Mouse (Mus musculus): ENCODE results near the gene Ttc17. TPM values are rescaled to one million over a fixed set of nuclear protein-coding genes. Genes with fewer than 3 reads are reported as not detected.
A peak's percentile ranks its signal among the peaks of the same experiment; 100 is the strongest.

Gene Ttc17
- polyA plus RNA-seq, 1 experiment from 2014 or later: 24.6 TPM

- Histone ChIP-seq H3K4me2 (no peak overlapping the region), H3K27ac (replicated peaks) (0 out of 2 replicates have a peak overlapping the region, but pooled peaks have one; percentile 1), H3K27me3 (replicated peaks) (no peaks in the 10 kb centered on the region), H3K4me3 (replicated peaks) (no peak overlapping the region), H3K4me1 (0 out of 2 replicates have a peak, but pooled peaks cover 4% of the 10 kb centered on the region), H3K9me3 (replicated peaks) (no peaks in the 10 kb centered on the region), H3K9ac (replicated peaks) (no peak overlapping the region), H3K36me3 (peaks cover 70% of the 10 kb centered on the region)
- WGBS: 89% methylated on average over 14 of the region's 14 CpGs
- no peak for ATAC-seq (ENCODE audit: low FRiP score)
Measured at GRCm38 (mm10) chr2:94333841-94334741, 72.4 kb downstream of the Ttc17 start.

GRCm38 (mm10) chr2:94333086-94333485 lies 73.4 kb downstream of the Ttc17 start:
- Histone ChIP-seq H3K27ac (replicated peaks) (no peak overlapping the region), H3K9me3 (replicated peaks) (no peaks in the 10 kb centered on the region), H3K4me2 (no peak overlapping the region), H3K4me1 (0 out of 2 replicates have a peak, but pooled peaks cover 4% of the 10 kb centered on the region), H3K27me3 (replicated peaks) (no peaks in the 10 kb centered on the region), H3K4me3 (replicated peaks) (no peak overlapping the region), H3K9ac (replicated peaks) (no peak overlapping the region), H3K36me3 (peaks cover 74% of the 10 kb centered on the region)
- 91% methylated on average over 2 of the region's 2 CpGs for WGBS
- ATAC-seq (ENCODE audit: low FRiP score): no peak

- H3K4me1 ChIP-seq: 0 out of 2 replicates have a peak, but pooled peaks cover 4% of the 10 kb centered on the region
- no peak overlapping the region for H3K9ac ChIP-seq (replicated peaks)
- no peak overlapping the region for H3K4me2 ChIP-seq
- H3K9me3 ChIP-seq (replicated peaks): no peaks in the 10 kb centered on the region
- no peak for ATAC-seq (ENCODE audit: low FRiP score)
- WGBS: 93% methylated on average over 13 of the region's 13 CpGs
- no peak overlapping the region for H3K27ac ChIP-seq (replicated peaks)
- H3K4me3 ChIP-seq (replicated peaks): no peak overlapping the region
- H3K36me3 ChIP-seq: peaks cover 82% of the 10 kb centered on the region
- no peaks in the 10 kb centered on the region for H3K27me3 ChIP-seq (replicated peaks)
Measured at GRCm38 (mm10) chr2:94329336-94329735, 77.2 kb downstream of the Ttc17 start.

GRCm38 (mm10) chr2:94327836-94328235 lies 78.7 kb downstream of the Ttc17 start:
- H3K27ac ChIP-seq (replicated peaks): no peak overlapping the region
- 95% methylated on average over 3 of the region's 3 CpGs for WGBS
- H3K27me3 ChIP-seq (replicated peaks): no peaks in the 10 kb centered on the region
- peaks cover 87% of the 10 kb centered on the region for H3K36me3 ChIP-seq
- H3K9me3 ChIP-seq (replicated peaks): no peaks in the 10 kb centered on the region
- no peak overlapping the region for H3K9ac ChIP-seq (replicated peaks)
- H3K4me2 ChIP-seq: no peak overlapping the region
- no peak for ATAC-seq (ENCODE audit: low FRiP score)
- no peaks in the 10 kb centered on the region for H3K4me1 ChIP-seq
- no peak overlapping the region for H3K4me3 ChIP-seq (replicated peaks)

- 90% methylated on average over 2 of the region's 2 CpGs for WGBS
- H3K9me3 ChIP-seq (replicated peaks): no peaks in the 10 kb centered on the region
- H3K27ac ChIP-seq (replicated peaks): no peak overlapping the region
- peaks cover 70% of the 10 kb centered on the region for H3K36me3 ChIP-seq
- H3K4me3 ChIP-seq (replicated peaks): no peak overlapping the region
- H3K4me1 ChIP-seq: no peaks in the 10 kb centered on the region
- H3K4me2 ChIP-seq: no peak overlapping the region
- H3K9ac ChIP-seq (replicated peaks): no peak overlapping the region
- ATAC-seq (ENCODE audit: low FRiP score): no peak
- no peaks in the 10 kb centered on the region for H3K27me3 ChIP-seq (replicated peaks)
Measured at GRCm38 (mm10) chr2:94319780-94320179, 86.7 kb downstream of the Ttc17 start.

- no peak overlapping the region for H3K27ac ChIP-seq (replicated peaks)
- H3K4me3 ChIP-seq (replicated peaks): no peak overlapping the region
- H3K9ac ChIP-seq (replicated peaks): no peak overlapping the region
- WGBS: 70% methylated on average over 5 of the region's 5 CpGs
- no peaks in the 10 kb centered on the region for H3K9me3 ChIP-seq (replicated peaks)
- no peak overlapping the region for H3K4me2 ChIP-seq
- H3K27me3 ChIP-seq (replicated peaks): no peaks in the 10 kb centered on the region
- H3K4me1 ChIP-seq: no peaks in the 10 kb centered on the region
- no peak for ATAC-seq (ENCODE audit: low FRiP score)
- H3K36me3 ChIP-seq: peaks cover 69% of the 10 kb centered on the region
Measured at GRCm38 (mm10) chr2:94316526-94316925, 90.0 kb downstream of the Ttc17 start.

GRCm38 (mm10) chr2:94303984-94304383 lies 102.5 kb downstream of the Ttc17 start:
- Histone ChIP-seq H3K27me3 (replicated peaks) (no peaks in the 10 kb centered on the region), H3K4me2 (no peak overlapping the region), H3K36me3 (peaks cover 53% of the 10 kb centered on the region), H3K9ac (replicated peaks) (no peak overlapping the region), H3K9me3 (replicated peaks) (no peaks in the 10 kb centered on the region), H3K4me3 (replicated peaks) (no peak overlapping the region), H3K27ac (replicated peaks) (no peak overlapping the region), H3K4me1 (no peaks in the 10 kb centered on the region)
- WGBS: 89% methylated on average over 10 of the region's 10 CpGs
- ATAC-seq (ENCODE audit: low FRiP score): no peak

GRCm38 (mm10) chr2:94302393-94302792 lies 104.1 kb downstream of the Ttc17 start:
- 66% methylated on average over 5 of the region's 5 CpGs for WGBS
- H3K36me3 ChIP-seq: peaks cover 53% of the 10 kb centered on the region

GRCm38 (mm10) chr2:94301749-94302148 lies 104.7 kb downstream of the Ttc17 start:
- no peaks in the 10 kb centered on the region for H3K4me1 ChIP-seq
- ATAC-seq (ENCODE audit: low FRiP score): no peak
- no peak overlapping the region for H3K4me3 ChIP-seq (replicated peaks)
- H3K36me3 ChIP-seq: peaks cover 53% of the 10 kb centered on the region
- WGBS: 94% methylated on average over 8 of the region's 8 CpGs
- H3K27me3 ChIP-seq (replicated peaks): no peaks in the 10 kb centered on the region
- no peak overlapping the region for H3K9ac ChIP-seq (replicated peaks)
- no peak overlapping the region for H3K4me2 ChIP-seq
- no peaks in the 10 kb centered on the region for H3K9me3 ChIP-seq (replicated peaks)
- no peak overlapping the region for H3K27ac ChIP-seq (replicated peaks)

More at GRCm38 (mm10) chr2:94302393-94302792, 104.1 kb downstream of the Ttc17 start:
- no peaks in the 10 kb centered on the region for H3K9me3 ChIP-seq (replicated peaks)
- no peaks in the 10 kb centered on the region for H3K4me1 ChIP-seq
- H3K27ac ChIP-seq (replicated peaks): no peak overlapping the region
- no peaks in the 10 kb centered on the region for H3K27me3 ChIP-seq (replicated peaks)
- H3K9ac ChIP-seq (replicated peaks): no peak overlapping the region
- no peak overlapping the region for H3K4me3 ChIP-seq (replicated peaks)
- no peak for ATAC-seq (ENCODE audit: low FRiP score)
- H3K4me2 ChIP-seq: no peak overlapping the region

- Histone ChIP-seq H3K4me3 (replicated peaks) (no peak overlapping the region), H3K9ac (replicated peaks) (no peak overlapping the region), H3K9me3 (replicated peaks) (no peaks in the 10 kb centered on the region), H3K27me3 (replicated peaks) (no peaks in the 10 kb centered on the region), H3K4me1 (no peaks in the 10 kb centered on the region), H3K36me3 (peaks cover 30% of the 10 kb centered on the region), H3K4me2 (no peak overlapping the region), H3K27ac (replicated peaks) (no peak overlapping the region)
- 70% methylated on average over 3 of the region's 3 CpGs for WGBS
- ATAC-seq (ENCODE audit: low FRiP score): no peak
Measured at GRCm38 (mm10) chr2:94297467-94297866, 109.0 kb downstream of the Ttc17 start.

- no peaks in the 10 kb centered on the region for H3K27me3 ChIP-seq (replicated peaks)
- peaks cover 18% of the 10 kb centered on the region for H3K4me1 ChIP-seq
- peak overlapping the region; percentile 32; the same call in 1 of the 2 replicates for H3K4me2 ChIP-seq
- WGBS: 2% methylated on average over 5 of the region's 5 CpGs
- ATAC-seq (ENCODE audit: low FRiP score): peak; percentile 64
- H3K9me3 ChIP-seq (replicated peaks): no peaks in the 10 kb centered on the region
- H3K36me3 ChIP-seq: no peaks in the 10 kb centered on the region
- no peak overlapping the region for H3K9ac ChIP-seq (replicated peaks)
- no peak overlapping the region for H3K27ac ChIP-seq (replicated peaks)
- H3K4me3 ChIP-seq (replicated peaks): no peak overlapping the region
Measured at GRCm38 (mm10) chr2:94290483-94290882, 116.0 kb downstream of the Ttc17 start.

GRCm38 (mm10) chr2:94289659-94290058 lies 116.8 kb downstream of the Ttc17 start:
- H3K4me3 ChIP-seq (replicated peaks): no peak overlapping the region
- H3K9me3 ChIP-seq (replicated peaks): no peaks in the 10 kb centered on the region
- no peak overlapping the region for H3K27ac ChIP-seq (replicated peaks)
- H3K4me1 ChIP-seq: peaks cover 18% of the 10 kb centered on the region
- WGBS: 39% methylated on average over 6 of the region's 6 CpGs
- H3K36me3 ChIP-seq: no peaks in the 10 kb centered on the region
- H3K27me3 ChIP-seq (replicated peaks): no peaks in the 10 kb centered on the region
- H3K9ac ChIP-seq (replicated peaks): no peak overlapping the region
- ATAC-seq (ENCODE audit: low FRiP score): peak; percentile 25; the same call in 1 of the 2 replicates
- H3K4me2 ChIP-seq: no peak overlapping the region
